Mouse (Mus musculus): ENCODE data around the gene Rapgef2.
"Not testable (repeated sequence)": the region's sequence is repeated elsewhere in the genome, so short reads cannot be mapped to it uniquely, and the experiment has no call there.

Rapgef2 gene

DNA sequence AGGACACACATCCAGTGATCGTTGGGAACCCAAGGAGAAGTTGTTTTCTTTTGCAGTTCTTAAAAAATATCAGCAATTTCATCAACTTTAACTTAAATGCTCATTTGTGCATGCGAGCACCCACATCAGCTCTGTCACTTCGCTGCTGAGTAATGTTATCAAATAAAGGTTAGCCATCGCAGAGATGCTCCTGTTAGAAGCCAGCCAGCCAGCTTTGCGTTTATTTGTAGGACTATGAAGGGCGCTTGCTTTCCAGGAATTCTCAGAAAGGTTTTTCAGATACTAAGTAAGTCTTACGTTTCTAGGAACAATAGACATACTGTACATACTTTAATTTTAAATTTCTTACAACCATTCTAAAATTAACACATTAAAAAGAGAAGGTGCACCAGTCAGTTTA, 185.5 kb downstream of the Rapgef2 start:
- no peak for DNase-seq (ENCODE audit: low spot score in 2 of 2)

DNA sequence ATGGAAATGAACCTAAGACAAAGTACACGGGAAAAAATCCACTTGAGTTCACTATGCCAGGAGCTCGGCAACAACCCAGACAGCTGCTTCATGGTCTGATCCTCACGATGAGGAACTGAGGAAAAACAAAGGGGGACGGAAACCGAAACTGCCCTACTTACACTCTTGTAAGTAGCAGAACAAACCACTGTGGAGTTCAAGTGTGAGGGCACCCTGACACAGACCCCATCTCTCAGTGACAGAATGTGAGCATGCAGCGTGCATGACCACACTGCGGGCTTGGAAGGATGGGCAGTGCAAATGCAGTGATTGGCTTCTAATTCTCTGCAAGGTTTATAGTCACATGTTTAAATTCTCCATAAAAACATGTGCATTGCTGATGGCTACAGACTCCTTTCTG, 197.2 kb downstream of the Rapgef2 start:
- no peak for DNase-seq (ENCODE audit: low spot score in 2 of 2)

DNA sequence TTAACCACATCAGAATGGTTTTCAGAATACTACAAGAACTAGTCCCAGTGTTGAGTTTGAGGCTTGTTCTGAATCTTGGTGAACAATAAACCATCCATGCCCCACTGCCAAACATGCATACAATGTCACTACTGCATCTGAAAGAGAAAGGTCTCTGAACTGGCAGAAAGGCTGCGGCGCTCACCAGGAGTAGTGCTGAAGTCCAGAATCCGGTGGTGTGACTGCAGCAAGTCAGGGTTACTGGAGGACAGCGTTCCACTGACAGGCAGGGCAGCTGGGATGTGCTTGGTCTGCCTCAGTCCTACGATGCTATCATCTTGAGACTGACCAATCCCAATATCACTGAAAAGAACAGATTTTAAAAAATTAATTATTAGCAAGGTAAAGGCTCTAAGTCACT, 197.9 kb downstream of the Rapgef2 start:
- DNase-seq (ENCODE audit: low spot score in 2 of 2): no peak

DNA sequence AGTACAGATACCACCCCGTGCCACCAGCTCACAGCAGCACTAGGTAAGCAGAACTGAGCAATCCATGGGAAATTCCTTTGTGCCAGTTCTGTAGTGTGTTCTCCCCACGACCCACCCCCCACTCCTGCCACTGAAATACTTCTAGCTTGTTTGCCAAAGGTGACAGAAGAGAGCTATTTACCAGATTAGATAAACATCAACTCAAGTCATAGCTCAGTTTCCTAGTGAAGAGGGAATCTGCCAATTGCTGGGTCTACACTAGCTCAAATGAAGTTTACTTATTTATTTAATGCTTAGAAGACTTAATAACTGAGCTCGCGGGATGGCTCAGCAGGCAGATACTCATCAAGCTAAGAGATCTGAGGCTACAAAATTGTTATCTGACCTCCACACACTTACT, 200.0 kb downstream of the Rapgef2 start:
- no peak for DNase-seq (ENCODE audit: low spot score in 2 of 2)

DNA sequence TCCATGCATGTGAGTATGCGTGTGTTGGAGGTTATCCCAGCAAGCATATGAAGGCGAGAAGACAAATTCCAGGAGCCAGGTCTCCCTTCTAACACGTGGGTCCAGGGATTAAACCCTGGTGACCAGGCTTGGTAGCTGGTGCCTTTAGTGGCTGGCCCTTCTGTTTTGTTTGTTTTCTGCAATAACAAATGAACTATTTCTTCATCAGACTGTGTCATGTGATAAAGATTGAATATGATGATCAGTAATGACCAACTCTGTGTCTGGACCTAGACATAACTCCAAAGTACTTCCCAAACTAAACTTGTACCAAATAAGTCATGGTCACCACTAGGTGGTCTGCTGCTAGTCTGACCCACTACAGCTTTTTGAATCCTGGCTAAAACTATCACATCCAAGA, 202.4 kb downstream of the Rapgef2 start:
- no peak for DNase-seq (ENCODE audit: low spot score in 2 of 2)

DNA sequence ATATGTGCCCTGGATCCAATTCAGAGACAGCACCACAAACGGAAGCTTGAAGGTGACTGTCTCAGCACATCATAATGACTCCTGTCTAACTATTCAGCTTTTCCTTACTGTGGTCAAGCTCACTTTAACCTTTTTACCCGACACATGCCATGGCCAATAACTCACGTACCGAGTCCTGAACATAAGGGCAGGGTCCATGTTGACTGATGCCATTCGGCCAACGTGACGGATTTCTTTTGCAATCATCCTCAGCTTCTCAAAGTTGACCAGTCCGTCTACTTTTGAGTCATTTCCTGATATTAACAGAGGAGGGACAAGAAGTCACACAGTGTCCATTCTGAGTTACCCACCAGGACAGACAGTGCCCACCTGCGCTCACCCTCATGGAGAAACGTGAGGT, 203.3 kb downstream of the Rapgef2 start:
- no peak for DNase-seq (ENCODE audit: low spot score in 2 of 2)

DNA sequence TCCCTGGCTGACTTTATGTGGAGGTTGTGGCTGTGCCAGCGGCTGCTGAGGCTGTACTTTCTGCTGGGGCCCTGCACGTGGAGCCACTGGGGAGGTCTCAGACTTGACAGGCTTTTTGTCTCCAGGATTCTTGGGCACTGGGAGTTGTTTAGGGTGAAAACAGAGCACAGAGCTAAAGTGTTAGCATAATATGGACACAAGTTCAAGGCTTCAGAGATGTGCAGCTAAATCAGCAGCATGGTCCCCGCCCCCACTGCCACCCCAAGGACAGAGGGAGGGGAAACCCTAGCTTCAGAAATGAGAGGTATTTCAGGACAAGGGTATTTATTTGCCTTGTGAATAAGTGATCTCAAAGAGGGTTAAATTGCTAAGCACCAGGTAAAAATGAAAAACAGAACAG, 207.2 kb downstream of the Rapgef2 start:
- DNase-seq (ENCODE audit: low spot score in 2 of 2): no peak

DNA sequence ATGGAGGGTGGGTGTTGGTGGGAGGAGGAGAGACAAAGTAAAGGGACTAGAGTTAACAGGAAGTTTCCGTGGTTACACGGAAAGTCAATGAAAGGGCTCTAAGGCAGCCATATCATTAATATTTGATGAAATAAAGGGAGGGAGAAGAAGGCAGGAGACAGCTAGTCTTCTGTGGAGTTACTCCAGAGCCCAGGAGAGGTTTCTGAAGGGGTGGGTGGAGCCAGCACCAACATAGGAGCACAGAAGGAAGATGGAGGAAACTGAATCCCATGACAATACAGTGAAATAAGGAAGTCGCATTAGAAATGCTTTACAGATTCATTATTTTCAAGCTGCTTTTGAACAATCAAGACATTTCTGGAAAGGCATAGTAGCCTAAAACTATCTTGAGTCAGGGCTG, 211.3 kb downstream of the Rapgef2 start:
- no peak for DNase-seq (ENCODE audit: low spot score in 2 of 2)

DNA sequence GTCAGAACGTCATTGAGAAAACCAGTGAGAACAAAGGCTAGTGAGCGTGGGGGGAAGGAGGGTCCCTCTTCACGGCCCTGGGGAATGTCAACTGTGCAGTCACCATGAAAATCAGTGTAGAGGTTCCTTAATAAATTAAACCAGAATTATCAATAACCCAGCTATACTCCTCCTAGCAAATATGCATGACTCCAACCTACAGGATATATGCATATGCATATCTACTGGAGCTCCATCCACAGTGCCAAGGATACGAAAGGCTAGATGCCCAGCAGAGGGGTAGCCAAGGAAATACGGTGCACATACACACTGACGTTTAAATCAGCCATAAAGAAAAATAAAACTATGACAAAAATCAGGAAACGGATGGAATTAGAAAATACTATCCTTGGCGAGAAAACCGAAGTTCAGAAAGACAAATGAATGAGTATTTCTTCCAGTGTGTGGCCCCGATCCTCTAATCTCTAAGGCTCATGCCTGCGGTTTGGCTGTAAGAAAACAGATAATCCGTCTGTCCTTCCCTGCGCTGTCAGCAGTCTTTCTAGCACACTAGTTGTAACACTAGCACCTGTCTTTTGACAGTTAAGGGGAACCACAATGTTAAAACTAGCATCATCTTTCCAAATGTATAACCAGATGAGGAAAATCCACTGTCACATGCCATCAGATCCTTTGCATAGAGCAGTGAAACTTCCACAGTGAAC, 212.6 kb downstream of the Rapgef2 start:
- no peak for DNase-seq (ENCODE audit: low spot score in 2 of 2)

DNA sequence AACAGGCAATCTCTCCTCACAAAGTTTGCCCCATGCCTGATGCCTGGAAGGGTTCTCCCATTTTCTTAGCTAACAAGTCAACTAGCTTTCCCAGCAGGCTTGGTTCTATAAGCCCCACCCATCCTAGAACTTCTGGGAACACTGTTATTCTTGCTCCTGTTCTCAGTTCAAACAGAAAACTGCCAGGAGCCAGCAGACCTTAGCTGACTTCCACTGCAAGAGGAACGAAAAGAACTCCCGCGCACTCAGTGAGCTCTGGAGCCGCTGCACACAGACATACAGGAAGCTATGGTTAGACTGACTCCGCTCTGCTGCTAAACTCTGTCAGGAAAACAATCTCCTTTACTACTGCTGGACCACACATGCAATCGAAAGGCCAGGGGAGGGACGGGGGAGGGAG, 214.8 kb downstream of the Rapgef2 start:
- DNase-seq (ENCODE audit: low spot score in 2 of 2): no peak

DNA sequence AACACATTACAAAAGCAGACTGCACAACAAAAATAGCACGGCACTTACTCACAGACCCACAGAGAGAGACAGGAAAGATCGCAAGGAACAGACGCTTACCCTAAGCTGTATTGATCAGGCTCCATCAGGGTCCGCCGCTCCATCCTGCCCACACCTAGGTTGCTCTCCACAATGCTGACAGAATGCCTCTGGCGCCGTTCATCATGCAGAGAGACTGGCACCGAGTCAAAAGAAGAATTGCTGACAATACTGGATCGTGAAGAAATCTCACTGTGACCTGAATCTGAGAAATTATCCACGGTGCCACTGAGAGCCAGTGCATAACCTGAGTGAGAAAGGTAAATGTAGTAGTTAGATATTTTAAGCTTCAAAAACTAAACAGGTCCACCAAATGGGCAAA, 216.4 kb downstream of the Rapgef2 start:
- no peak for DNase-seq (ENCODE audit: low spot score in 2 of 2)

DNA sequence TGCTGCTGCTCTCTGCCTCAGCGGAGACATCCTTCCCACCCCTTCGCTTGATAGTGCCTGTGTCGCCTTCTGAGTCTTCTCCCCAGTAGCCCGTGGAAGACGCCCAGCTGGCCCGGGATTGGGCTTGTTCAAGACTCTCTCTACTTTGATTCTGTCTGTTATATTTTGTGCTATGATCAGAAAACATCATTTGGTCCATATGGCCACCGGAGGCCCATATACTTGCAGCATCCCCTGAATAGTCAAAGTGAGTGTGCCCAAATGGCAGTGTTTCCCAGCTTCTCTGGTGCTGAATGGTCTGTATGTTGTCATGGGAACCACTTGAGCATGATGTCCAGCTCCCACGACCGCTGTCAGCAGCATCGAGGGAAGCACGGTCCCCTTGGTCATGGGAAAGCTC, 217.3 kb downstream of the Rapgef2 start:
- no peak for DNase-seq (ENCODE audit: low spot score in 2 of 2)

DNA sequence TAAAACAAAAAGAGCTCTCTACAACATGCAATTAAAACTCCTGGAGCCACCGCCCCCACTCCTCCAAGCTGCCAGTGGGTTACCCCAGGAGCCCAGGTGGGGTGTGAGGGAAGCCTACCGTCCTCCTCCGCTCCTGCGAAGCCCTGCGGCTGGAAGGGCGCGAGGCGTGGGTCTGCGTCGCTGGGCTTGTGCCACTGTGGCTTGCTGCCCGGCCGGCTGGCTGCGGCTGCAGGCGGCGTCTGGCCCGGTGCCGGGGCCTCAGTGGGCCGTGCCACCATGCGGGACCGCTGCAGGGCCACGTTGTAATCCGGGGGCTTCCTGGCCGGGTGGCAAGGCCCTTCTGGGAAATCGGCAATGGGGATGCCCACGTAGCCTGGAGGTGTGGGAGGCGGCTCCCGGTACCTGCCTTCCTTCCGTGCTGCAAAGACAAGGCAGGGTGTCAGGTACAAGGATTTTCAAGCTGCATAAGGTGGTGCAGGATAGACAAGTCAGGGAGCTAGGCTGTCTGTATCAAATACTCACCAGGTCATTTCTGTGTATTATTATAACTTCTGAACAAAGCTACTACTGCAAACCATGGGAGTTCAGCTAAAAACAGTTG, 219.8 kb downstream of the Rapgef2 start:
- DNase-seq (ENCODE audit: low spot score in 2 of 2): no peak

DNA sequence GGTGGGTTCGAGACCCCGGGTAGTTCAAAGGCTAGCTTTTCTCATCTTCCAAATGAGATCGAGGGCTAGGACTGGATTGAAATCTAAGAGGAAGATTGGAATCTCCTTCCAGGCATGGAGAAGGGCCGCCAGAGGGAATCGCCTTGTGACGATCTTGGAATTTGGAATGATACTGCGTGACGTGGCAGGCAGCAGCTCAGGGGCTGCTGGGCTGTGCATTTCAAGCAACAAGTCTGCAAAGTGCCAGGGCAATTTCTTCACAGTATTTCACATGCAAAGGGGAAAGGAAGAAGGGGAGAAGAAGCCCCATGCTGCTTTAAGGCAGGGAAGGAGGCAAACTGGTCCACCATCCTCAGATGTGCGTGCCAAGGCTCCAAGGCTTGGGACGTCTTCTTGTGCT, 222.2 kb downstream of the Rapgef2 start:
- no peak for DNase-seq (ENCODE audit: low spot score in 2 of 2)

DNA sequence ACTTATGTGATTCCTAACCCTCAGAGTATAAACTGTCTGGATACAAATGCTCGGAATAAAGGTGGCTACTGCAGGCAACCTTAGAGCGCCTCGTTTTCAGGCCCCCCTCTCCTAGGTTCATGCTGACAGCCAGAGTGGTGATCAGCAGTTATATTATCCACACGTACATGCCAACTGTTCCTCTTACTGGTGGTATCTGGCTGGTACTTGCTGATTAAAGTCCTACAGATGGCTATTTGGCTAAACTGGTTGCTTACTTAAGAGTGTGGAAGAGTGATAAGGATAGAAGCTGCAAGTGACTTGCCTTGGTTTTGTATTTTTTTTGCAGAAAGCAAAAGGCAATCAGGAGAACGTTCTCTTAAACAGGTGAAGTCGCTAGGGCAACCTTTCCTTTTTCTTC, 224.9 kb downstream of the Rapgef2 start:
- no peak for DNase-seq (ENCODE audit: low spot score in 2 of 2)

DNA sequence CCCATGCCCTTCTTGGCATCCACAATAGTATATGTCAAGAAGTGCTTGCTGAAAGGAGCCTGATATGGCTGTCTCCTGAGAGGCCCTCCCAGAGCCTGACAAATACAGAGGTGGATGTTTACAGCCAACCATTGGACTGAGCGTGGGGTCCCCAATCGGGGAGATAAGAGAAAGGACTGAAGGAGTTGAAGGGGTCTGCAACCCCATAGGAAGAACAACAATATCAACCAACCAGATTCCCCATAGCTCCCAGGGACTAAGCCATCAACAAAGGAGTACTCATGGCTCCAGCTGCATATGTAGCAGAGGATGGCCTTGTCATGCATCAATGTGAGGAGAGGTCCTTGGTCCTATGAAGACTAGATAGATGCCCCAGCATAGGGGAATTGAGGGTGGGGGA, 227.8 kb downstream of the Rapgef2 start:
- DNase-seq (ENCODE audit: low spot score in 2 of 2): not testable (repeated sequence)

DNA sequence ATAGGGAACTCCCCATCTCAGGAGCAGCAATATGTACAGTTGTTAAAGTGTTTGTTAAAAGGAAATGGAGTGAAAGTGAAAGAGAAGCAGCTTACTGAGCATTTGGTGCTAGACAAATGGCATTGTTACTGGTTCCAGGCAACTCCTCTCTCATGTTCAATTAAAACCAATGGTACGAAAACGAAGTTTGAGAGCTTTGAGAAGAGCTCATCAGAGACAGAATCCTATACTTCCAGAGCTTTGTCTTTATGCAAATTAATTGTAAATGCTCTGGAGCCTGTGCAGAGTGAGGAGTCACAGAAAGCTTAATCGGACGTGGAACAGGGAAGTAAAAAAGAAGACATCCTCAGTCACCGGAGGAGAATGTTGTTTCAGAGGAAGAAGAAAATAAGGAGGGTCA, 241.1 kb downstream of the Rapgef2 start:
- no peak for DNase-seq (ENCODE audit: low spot score in 2 of 2)

DNA sequence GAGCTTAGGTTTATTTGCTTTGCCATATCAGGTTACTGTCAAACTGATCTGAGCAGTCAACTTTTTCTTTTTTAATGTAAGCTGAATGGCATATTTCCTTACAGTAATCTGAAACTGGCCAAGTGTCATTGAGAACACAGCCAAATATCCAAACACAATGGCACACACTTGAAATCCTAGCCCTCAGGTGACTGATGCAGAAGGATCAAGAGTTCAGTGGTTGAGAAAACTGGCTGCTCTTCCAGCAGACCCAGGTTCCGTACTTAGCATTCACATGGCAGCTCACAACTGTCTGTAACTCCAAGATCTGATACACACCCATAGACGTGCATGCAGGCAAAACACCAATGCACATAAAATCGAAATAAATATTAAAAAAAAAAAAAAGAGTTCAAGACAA, 243.3 kb downstream of the Rapgef2 start:
- DNase-seq (ENCODE audit: low spot score in 2 of 2): no peak

DNA sequence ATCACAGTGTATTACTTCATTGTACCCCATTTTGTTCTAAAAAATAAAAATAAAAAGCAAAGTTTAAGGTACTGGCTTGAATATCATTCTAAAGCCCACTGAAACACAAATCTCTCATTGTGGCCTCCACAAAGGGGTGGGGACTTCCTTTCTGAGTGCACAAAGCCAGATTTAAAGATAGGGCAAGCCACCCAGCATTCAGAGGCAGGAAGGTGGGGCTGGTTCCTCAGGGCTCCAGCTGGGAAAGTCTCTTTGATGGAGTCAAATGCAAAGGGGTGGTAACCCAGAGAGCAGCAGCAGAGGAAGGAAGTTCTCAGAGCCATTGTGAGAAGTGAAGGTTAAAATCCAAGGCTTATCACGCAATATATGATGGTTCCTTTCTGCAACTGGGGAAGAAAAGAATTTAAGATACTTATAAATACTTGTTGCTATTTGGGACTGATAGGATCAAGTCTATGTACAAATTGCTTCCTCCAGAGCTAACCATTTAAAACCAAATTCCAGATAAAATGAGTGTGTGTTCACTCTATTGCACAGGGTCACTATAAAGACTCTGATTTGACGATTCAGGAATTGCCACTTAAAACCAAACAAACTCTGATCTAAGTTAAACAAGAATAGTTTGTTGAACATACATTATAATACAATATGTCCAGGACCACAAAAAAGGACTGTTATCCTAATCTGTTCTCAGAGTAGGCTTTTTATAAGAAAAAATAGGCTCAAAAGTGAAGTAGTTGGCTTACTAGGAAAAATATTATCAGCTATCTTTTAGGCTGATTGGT, 246.5 kb downstream of the Rapgef2 start:
- no peak for DNase-seq (ENCODE audit: low spot score in 2 of 2)

DNA sequence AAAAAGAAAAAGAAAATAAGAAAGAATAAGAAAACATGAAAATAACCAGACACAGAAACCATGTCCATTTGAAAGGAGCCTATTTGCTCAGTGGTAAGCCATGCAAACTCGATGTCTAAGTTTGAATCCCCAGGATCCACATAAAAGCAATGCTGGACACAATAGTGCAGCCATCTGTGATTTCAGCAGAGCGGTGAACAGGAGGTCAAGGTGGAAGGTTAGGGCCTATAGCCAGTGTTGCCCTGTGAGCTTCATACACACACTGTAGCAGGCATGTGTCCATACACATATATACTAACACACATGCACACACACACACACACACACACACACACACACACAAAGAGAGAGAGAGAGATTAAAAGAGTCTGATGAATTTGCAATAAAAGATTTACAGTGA, 247.3 kb downstream of the Rapgef2 start:
- no peak for DNase-seq (ENCODE audit: low spot score in 2 of 2)

DNA sequence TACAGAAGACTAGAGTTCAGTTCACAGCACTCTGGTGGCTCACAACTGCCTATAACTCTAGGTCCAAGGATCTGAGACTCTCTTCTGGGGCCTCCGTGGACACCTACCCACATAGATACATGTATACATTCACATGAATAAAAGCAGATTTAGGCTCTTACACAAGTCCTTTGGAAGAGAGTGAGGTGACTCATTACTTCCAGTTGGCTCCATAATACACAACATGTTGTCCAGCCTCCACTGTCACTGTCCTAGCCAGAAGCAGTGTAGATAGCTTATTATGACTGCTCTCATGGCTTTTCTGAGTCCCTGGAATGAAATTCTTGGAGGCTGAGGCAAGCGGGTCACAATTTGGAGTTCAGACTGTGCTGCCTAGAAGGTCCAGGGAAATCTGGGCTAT, 251.9 kb downstream of the Rapgef2 start:
- DNase-seq (ENCODE audit: low spot score in 2 of 2): no peak

DNA sequence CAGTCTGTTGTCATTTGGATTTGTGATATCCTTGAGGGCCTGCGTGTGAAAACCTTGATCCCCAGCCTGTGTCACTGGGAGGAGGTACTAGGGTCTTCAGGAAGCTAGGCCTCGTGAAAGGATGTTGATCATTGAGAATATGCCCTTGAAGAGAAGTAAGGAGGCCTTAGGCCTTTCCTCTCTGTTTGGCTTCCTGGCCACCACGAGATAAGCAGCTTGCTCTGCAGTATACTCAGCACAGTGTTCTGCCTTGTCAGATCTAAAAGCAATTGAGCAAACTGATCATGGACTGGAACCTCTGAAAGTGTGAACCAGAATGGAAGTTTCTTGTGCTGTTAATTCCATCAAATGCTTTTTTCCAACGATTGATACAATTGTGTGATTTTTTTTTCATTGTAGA, 255.5 kb downstream of the Rapgef2 start:
- DNase-seq (ENCODE audit: low spot score in 2 of 2): no peak

Measured in urinary bladder, postnatal 36 days (tissue).